Mouse (Mus musculus): ENCODE measurements at regions not wholly inside any gene's neighbourhood (a gene's known extent, or its start where the extent isn't known, plus 50 kb on each side); places are given as distances from the start of the nearest gene placed in this dataset.
A peak's percentile ranks its signal among the peaks of the same experiment; 100 is the strongest.

DNA sequence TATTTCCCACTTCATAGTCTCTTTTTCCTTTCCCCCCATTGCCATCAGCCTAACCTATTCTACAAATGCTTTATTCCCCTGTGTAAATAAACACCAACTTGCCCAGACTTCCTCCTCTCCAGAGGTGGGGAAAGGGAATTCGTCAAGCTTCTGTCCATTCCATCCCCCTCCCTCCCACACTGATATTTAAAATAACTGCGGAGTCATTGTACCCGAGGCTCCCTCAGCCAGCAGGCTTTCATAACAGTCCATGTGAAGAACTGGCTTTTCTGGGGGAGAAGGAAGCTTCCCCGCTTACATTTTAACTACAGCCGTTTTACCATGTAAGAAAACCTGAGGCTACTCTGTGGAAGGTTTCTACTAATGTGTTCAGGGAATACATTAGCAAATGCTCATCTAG lies 193.1 kb upstream of the Cnksr2 start:
- Histone ChIP-seq H3K36me3 (ENCODE audit: insufficient read depth, low read length) (no peaks in the 10 kb centered on the region), H3K27ac (no peak overlapping the region), H3K4me2 (ENCODE audit: low read length) (no peak overlapping the region), H3K27me3 (ENCODE audit: insufficient read depth, low read length) (no peaks in the 10 kb centered on the region), H3K9me3 (replicated peaks; ENCODE audit: low read length) (no peaks in the 10 kb centered on the region), H3K4me1 (replicated peaks; ENCODE audit: insufficient read depth, low read length) (no peaks in the 10 kb centered on the region), H3K4me3 (replicated peaks; ENCODE audit: low read depth, low read length) (no peak overlapping the region), H3K9ac (ENCODE audit: low read depth, low read length) (no peak overlapping the region)
- ATAC-seq (replicated peaks; ENCODE audit: low FRiP score, low read depth) (no peak), DNase-seq (ENCODE audit: low spot score) (no peak)
- WGBS, result 38% methylated on average over 5 of the region's 5 CpGs
- no peak for TF ChIP-seq CTCF (IDR thresholded peaks at IDR 0.05; ENCODE audit: low read depth)

DNA sequence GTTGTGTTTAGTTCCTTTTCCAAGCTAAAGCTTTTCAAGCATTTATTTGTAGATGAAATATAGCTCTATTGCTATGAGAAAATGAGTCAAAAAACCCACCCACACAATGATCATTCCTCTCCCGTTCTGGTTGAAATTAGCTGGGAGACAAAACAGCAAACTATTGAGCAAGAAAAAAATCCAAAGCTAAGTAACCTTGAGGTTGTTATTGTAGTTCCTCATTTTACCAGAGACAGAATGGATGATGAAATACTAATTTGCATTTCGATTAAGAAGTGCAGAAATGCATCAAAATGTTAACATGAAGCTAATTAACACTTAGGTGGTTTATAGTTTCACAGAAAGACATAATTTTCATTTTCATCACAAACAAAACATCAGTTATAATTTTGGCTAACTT lies 166.1 kb upstream of the Cnksr2 start:
- TF ChIP-seq CTCF (IDR thresholded peaks at IDR 0.05; ENCODE audit: low read depth), result no peak
- H3K4me2 ChIP-seq (ENCODE audit: low read length), result no peak overlapping the region
- H3K4me1 ChIP-seq (replicated peaks; ENCODE audit: insufficient read depth, low read length), result no peaks in the 10 kb centered on the region
- WGBS, result 62% methylated on average over 2 of the region's 2 CpGs
- no peak overlapping the region for H3K4me3 ChIP-seq (replicated peaks; ENCODE audit: low read depth, low read length)
- no peak overlapping the region for H3K27ac ChIP-seq
- no peaks in the 10 kb centered on the region for H3K27me3 ChIP-seq (ENCODE audit: insufficient read depth, low read length)
- no peaks in the 10 kb centered on the region for H3K36me3 ChIP-seq (ENCODE audit: insufficient read depth, low read length)
- no peak overlapping the region for H3K9ac ChIP-seq (ENCODE audit: low read depth, low read length)
- DNase-seq (ENCODE audit: low spot score) (no peak), ATAC-seq (replicated peaks; ENCODE audit: low FRiP score, low read depth) (no peak)
- H3K9me3 ChIP-seq (replicated peaks; ENCODE audit: low read length), result no peaks in the 10 kb centered on the region

DNA sequence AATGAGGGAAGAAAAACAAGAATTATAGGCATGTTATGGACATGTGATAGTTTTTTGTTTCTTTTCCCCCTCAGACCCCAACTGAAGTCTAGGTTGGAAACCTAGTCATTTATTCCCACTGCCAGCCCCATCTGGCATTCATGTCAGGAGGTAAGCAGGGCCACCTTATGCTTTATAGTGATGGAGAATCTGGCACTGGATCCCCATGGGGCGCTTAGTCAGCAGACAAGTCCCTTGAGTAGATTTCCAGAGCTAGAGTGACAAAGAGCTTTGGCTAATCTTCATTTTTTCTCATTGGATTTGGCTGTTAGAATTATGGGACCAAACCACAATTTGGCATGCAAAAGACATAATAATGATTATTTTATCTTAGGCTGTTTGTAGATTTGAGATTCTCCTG lies 152.4 kb upstream of the Cnksr2 start:
- no peak for DNase-seq (ENCODE audit: low spot score)
- no peak for TF ChIP-seq CTCF (IDR thresholded peaks at IDR 0.05; ENCODE audit: low read depth)
- ATAC-seq (replicated peaks; ENCODE audit: low FRiP score, low read depth), result no peak
- Histone ChIP-seq H3K36me3 (ENCODE audit: insufficient read depth, low read length) (no peaks in the 10 kb centered on the region), H3K9me3 (replicated peaks; ENCODE audit: low read length) (no peaks in the 10 kb centered on the region), H3K27ac (no peak overlapping the region), H3K9ac (ENCODE audit: low read depth, low read length) (no peak overlapping the region), H3K4me3 (replicated peaks; ENCODE audit: low read depth, low read length) (no peak overlapping the region), H3K4me2 (ENCODE audit: low read length) (no peak overlapping the region), H3K27me3 (ENCODE audit: insufficient read depth, low read length) (no peaks in the 10 kb centered on the region), H3K4me1 (replicated peaks; ENCODE audit: insufficient read depth, low read length) (no peaks in the 10 kb centered on the region)
- 68% methylated on average over 1 of the region's 1 CpGs for WGBS

DNA sequence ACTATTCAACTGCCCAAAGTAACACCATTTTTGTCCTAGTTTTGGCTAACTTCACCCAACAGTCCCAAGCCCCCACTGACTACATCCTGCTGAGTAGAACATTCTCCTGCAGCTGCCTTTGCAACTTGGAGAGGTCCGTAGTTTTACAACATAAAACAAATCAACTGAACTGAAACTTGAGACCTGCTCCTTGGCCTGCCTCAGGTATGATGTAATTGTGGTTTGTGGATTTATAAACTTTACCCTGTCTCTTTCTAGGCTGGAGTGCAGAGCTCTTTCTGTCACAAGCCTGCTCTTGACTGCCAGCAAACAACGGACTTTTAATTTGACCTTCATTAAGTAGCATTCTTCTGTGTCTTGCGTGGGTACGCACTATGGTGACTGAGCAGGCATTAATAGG lies 138.4 kb upstream of the Cnksr2 start:
- Histone ChIP-seq H3K9me3 (replicated peaks; ENCODE audit: low read length) (no peaks in the 10 kb centered on the region), H3K27ac (no peak overlapping the region), H3K4me2 (ENCODE audit: low read length) (no peak overlapping the region), H3K9ac (ENCODE audit: low read depth, low read length) (no peak overlapping the region), H3K4me1 (replicated peaks; ENCODE audit: insufficient read depth, low read length) (no peaks in the 10 kb centered on the region), H3K27me3 (ENCODE audit: insufficient read depth, low read length) (no peaks in the 10 kb centered on the region), H3K36me3 (ENCODE audit: insufficient read depth, low read length) (no peaks in the 10 kb centered on the region), H3K4me3 (replicated peaks; ENCODE audit: low read depth, low read length) (no peak overlapping the region)
- DNase-seq (ENCODE audit: low spot score), result peak; percentile 36
- no peak for TF ChIP-seq CTCF (IDR thresholded peaks at IDR 0.05; ENCODE audit: low read depth)
- no peak for ATAC-seq (replicated peaks; ENCODE audit: low FRiP score, low read depth)
- WGBS, result 45% methylated on average over 4 of the region's 4 CpGs

DNA sequence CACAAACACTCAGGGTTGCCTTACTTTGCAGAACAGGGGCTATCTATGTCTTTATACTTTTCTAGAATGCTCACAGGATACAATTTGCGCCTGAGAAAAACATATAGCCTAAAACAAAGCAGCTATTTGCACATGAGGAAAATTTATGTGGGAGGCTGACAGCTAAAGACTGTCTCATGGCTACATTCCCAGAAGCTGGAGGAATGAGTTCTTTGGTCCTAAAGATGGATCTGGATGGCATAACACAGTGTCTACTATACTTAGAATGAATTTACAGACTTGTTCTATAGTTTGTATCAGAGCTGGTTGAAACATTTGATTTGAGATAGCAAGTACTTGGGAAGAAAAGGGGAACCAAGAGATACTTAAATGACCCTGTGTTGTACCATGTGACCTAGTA lies 137.3 kb upstream of the Cnksr2 start:
- ATAC-seq (replicated peaks; ENCODE audit: low FRiP score, low read depth) (no peak), DNase-seq (ENCODE audit: low spot score) (no peak)
- H3K27ac ChIP-seq, result no peak overlapping the region
- H3K9me3 ChIP-seq (replicated peaks; ENCODE audit: low read length), result no peaks in the 10 kb centered on the region
- H3K4me3 ChIP-seq (replicated peaks; ENCODE audit: low read depth, low read length), result no peak overlapping the region
- 47% methylated on average over 1 of the region's 1 CpGs for WGBS
- no peak overlapping the region for H3K9ac ChIP-seq (ENCODE audit: low read depth, low read length)
- no peaks in the 10 kb centered on the region for H3K36me3 ChIP-seq (ENCODE audit: insufficient read depth, low read length)
- H3K27me3 ChIP-seq (ENCODE audit: insufficient read depth, low read length), result no peaks in the 10 kb centered on the region
- no peak overlapping the region for H3K4me2 ChIP-seq (ENCODE audit: low read length)
- H3K4me1 ChIP-seq (replicated peaks; ENCODE audit: insufficient read depth, low read length), result no peaks in the 10 kb centered on the region
- no peak for TF ChIP-seq CTCF (IDR thresholded peaks at IDR 0.05; ENCODE audit: low read depth)

DNA sequence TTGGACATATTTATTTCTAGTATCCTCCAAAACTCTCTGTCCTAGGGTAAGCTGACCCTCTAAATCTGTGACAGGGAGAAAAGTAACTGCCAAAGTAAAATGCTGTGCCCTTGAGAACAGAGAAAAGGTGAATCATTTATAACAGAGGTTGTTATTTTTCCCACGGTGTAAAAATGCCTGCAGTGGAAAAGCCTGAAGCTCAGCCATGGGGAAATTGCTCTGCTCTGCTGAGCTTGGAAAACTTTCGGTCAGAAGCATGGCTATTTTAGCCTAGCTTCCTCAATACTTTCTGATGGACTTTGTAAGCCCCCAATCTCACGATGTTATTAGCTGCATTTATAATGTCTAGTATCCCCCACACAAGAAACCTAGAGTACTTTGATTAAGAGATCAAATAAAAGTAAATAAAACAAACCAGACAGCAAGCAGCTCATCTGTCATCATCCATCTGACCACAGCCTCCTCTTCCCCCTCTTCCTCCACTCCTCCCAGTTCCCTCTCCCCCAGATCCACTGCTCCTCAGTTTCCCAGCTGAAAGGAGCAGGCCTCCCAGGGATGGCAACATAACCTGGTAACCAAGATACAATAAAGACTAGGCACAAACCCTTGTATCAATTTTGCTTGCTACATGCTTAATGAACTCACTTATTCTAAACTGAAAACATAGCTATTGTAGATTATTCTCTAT lies 92.9 kb upstream of the Cnksr2 start:
- WGBS, result 48% methylated on average over 3 of the region's 3 CpGs
- no peak for TF ChIP-seq CTCF (IDR thresholded peaks at IDR 0.05; ENCODE audit: low read depth)
- Histone ChIP-seq H3K27me3 (ENCODE audit: insufficient read depth, low read length) (no peaks in the 10 kb centered on the region), H3K36me3 (ENCODE audit: insufficient read depth, low read length) (no peaks in the 10 kb centered on the region), H3K4me1 (replicated peaks; ENCODE audit: insufficient read depth, low read length) (no peaks in the 10 kb centered on the region), H3K4me2 (ENCODE audit: low read length) (no peak overlapping the region), H3K4me3 (replicated peaks; ENCODE audit: low read depth, low read length) (no peak overlapping the region), H3K27ac (no peak overlapping the region), H3K9me3 (replicated peaks; ENCODE audit: low read length) (no peaks in the 10 kb centered on the region), H3K9ac (ENCODE audit: low read depth, low read length) (no peak overlapping the region)
- DNase-seq (ENCODE audit: low spot score), result peak; percentile 4
- no peak for ATAC-seq (replicated peaks; ENCODE audit: low FRiP score, low read depth)

DNA sequence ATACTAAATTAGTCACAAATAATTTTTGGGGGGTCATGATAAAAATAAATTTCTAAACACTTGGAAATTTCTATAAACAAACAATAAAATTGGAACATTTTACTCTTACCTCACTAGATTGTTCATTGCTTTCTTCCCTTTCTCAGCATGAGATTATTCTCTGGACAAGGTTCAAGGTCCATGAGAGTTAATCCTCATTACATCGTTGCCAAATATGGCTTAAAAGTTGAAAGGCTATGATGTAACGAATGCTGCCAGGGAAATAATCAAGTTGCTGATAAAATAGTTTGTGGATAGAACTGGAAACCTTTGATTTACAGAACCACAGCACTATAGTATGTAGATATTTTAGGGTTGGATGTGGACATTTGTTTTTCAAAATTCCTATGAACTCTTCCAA lies 90.4 kb upstream of the Cnksr2 start:
- H3K4me3 ChIP-seq (replicated peaks; ENCODE audit: low read depth, low read length), result no peak overlapping the region
- H3K36me3 ChIP-seq (ENCODE audit: insufficient read depth, low read length), result no peaks in the 10 kb centered on the region
- H3K9ac ChIP-seq (ENCODE audit: low read depth, low read length), result no peak overlapping the region
- no peaks in the 10 kb centered on the region for H3K27me3 ChIP-seq (ENCODE audit: insufficient read depth, low read length)
- TF ChIP-seq CTCF (IDR thresholded peaks at IDR 0.05; ENCODE audit: low read depth), result no peak
- ATAC-seq (replicated peaks; ENCODE audit: low FRiP score, low read depth) (no peak), DNase-seq (ENCODE audit: low spot score) (no peak)
- H3K9me3 ChIP-seq (replicated peaks; ENCODE audit: low read length), result no peaks in the 10 kb centered on the region
- H3K27ac ChIP-seq, result no peak overlapping the region
- WGBS, result 76% methylated on average over 2 of the region's 2 CpGs
- H3K4me2 ChIP-seq (ENCODE audit: low read length), result no peak overlapping the region
- no peaks in the 10 kb centered on the region for H3K4me1 ChIP-seq (replicated peaks; ENCODE audit: insufficient read depth, low read length)
